Mouse (Mus musculus) megakaryocyte, adult 5-6 weeks (primary cell): ENCODE measurements around the gene Cdx2. TPM values are rescaled to one million over a fixed set of nuclear protein-coding genes. Genes with fewer than 3 reads are reported as not detected.

Experiments
- ATAC-seq: 2 replicates; pipeline ENCODE4 v1.8.0; 2016; ENCODE audit warnings: mild to moderate bottlenecking, inconsistent platforms; ENCODE audit not compliant: poor library complexity, severe bottlenecking
- total RNA-seq, 2 experiments: library from RNA; stranded (forward) in 1 of 2; stranded (reverse) in 1 of 2; fragments of 153-499, 151-499 nt in 1 of 2; fragments of 221-1000, 200-1000 nt in 1 of 2; gene quantifications; 2 replicates each; pipeline versions ENCODE4 v1.2.3 to v1.2.4; 2015 to 2017

The Cdx2 gene
- total RNA-seq, 2 experiments from 2014 or later: not detected

- ATAC-seq: no peak
These were observed 10.9 kb upstream of the Cdx2 start for GRCm38 (mm10) chr5:147317991-147318390.

GRCm38 (mm10) chr5:147317321-147317720 lies 10.3 kb upstream of the Cdx2 start:
- no peak for ATAC-seq

- no peak for ATAC-seq
These were observed 8.5 kb upstream of the Cdx2 start for GRCm38 (mm10) chr5:147315432-147316075.

- no peak for ATAC-seq
These were observed 7.8 kb upstream of the Cdx2 start for GRCm38 (mm10) chr5:147314646-147315431.

- ATAC-seq: no peak
These were observed 6.0 kb upstream of the Cdx2 start for GRCm38 (mm10) chr5:147312830-147313685.

GRCm38 (mm10) chr5:147309786-147310185 lies 2.7 kb upstream of the Cdx2 start:
- ATAC-seq: no peak

GRCm38 (mm10) chr5:147308451-147308850 lies 1.4 kb upstream of the Cdx2 start:
- no peak for ATAC-seq

GRCm38 (mm10) chr5:147307398-147307785 lies 322 bp upstream of the Cdx2 start:
- ATAC-seq: no peak

- no peak for ATAC-seq
These were observed 1.0 kb downstream of the Cdx2 start for GRCm38 (mm10) chr5:147305856-147306637.

GRCm38 (mm10) chr5:147305166-147305565 lies 1.9 kb downstream of the Cdx2 start:
- ATAC-seq: no peak

GRCm38 (mm10) chr5:147304276-147305155 lies 2.6 kb downstream of the Cdx2 start:
- no peak for ATAC-seq

GRCm38 (mm10) chr5:147302746-147303400 lies 4.2 kb downstream of the Cdx2 start:
- ATAC-seq: no peak

GRCm38 (mm10) chr5:147302141-147302540 lies 4.9 kb downstream of the Cdx2 start:
- ATAC-seq: no peak

GRCm38 (mm10) chr5:147301781-147302070 lies 5.3 kb downstream of the Cdx2 start:
- no peak for ATAC-seq

GRCm38 (mm10) chr5:147300917-147301780 lies 5.9 kb downstream of the Cdx2 start:
- no peak for ATAC-seq

- no peak for ATAC-seq
These were observed 7.1 kb downstream of the Cdx2 start for GRCm38 (mm10) chr5:147300001-147300363.

- ATAC-seq: peak; percentile 64; the same call in 1 of the 2 replicates
These were observed 7.6 kb downstream of the Cdx2 start for GRCm38 (mm10) chr5:147299255-147300000.

GRCm38 (mm10) chr5:147297249-147297648 lies 9.8 kb downstream of the Cdx2 start:
- ATAC-seq: no peak
